Mouse (Mus musculus): Measurements from ENCODE around the gene Dnal4. TPM values are rescaled to one million over a fixed set of nuclear protein-coding genes. Genes with fewer than 3 reads are reported as not detected.
A peak's percentile ranks its signal among the peaks of the same experiment; 100 is the strongest.

Dnal4 gene
- polyA plus RNA-seq, 1 experiment: 15.7 TPM

DNA sequence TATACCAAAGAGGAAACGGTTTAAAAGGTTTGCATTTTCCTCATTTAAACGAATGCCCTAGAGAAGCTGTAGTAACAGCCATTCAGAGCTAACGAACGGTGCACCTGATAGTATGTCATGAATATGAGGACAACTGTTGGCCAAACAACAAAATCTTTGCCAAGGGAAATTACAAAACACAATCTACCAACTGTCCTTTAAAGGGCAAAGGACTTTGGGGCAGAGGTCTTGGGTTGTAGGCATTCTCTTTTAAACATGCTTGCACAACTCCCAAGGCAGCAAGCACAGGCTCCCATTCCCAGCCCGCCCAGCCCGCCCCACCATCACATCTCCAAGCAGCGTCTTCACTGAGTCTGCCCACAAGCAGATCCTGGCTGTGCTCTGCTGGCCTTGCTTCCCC lies 46.1 kb downstream of the Dnal4 start:
- Histone ChIP-seq H3K9ac (ENCODE audit: low read depth, poor library complexity, severe bottlenecking) (no peak overlapping the region), H3K4me3 (ENCODE audit: low read depth, low read length) (no peak overlapping the region), H3K27ac (ENCODE audit: insufficient read depth, low read length) (no peak overlapping the region), H3K4me1 (ENCODE audit: control insufficient read depth, insufficient read depth, low read length) (no peaks in the 10 kb centered on the region), H3K27me3 (ENCODE audit: control insufficient read depth, insufficient read depth, low read length, poor library complexity, severe bottlenecking) (no peaks in the 10 kb centered on the region), H3K36me3 (ENCODE audit: control insufficient read depth, insufficient read depth, low read length, poor library complexity, severe bottlenecking) (no peaks in the 10 kb centered on the region), H3K9me3 (replicated peaks; ENCODE audit: control insufficient read depth, insufficient read depth, low read length, poor library complexity, severe bottlenecking) (no peaks in the 10 kb centered on the region)
- TF ChIP-seq EP300 (IDR thresholded peaks at IDR 0.05; ENCODE audit: insufficient read depth, low read depth, low read length) (no peak), CTCF (IDR thresholded peaks at IDR 0.05; ENCODE audit: low read depth, low read length) (no peak), POLR2A (IDR thresholded peaks at IDR 0.05; ENCODE audit: insufficient read depth, low read length) (no peak)

DNA sequence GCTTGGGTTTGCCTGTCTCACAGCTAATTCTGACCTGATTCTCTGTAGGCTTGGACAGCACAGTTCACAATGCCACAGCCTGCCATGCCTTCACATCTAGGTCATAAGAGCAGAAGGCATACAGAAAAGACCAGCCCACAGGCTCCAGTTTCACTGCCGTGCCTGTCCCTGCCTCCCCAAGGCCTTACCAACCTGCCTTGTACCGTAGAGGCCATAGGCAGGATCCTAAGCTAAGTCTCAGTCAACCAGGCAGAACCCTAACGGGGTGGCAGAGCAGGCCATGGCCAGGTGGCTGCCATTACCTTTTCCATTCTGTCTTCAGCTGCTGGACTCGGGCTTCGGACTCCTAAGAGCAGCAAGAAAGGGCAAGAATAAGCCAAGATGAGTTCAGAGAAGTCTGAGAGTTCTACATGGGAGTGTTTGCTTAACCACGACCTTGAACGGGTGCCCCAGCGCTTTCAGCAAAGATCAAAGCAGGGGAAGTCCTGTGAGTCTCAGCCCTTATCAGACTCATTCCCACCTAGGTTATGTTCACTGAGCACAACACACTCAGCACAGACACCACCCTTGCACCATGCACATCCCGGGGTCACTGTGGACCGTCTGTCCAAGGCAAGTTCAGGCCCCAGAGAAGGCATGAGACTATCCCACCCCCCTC lies 48.8 kb downstream of the Dnal4 start:
- H3K4me1 ChIP-seq (ENCODE audit: control insufficient read depth, insufficient read depth, low read length): no peaks in the 10 kb centered on the region
- no peak overlapping the region for H3K9ac ChIP-seq (ENCODE audit: low read depth, poor library complexity, severe bottlenecking)
- H3K4me3 ChIP-seq (ENCODE audit: low read depth, low read length): no peak overlapping the region
- no peak overlapping the region for H3K27ac ChIP-seq (ENCODE audit: insufficient read depth, low read length)
- TF ChIP-seq CTCF (IDR thresholded peaks at IDR 0.05; ENCODE audit: low read depth, low read length) (no peak), EP300 (IDR thresholded peaks at IDR 0.05; ENCODE audit: insufficient read depth, low read depth, low read length) (no peak), POLR2A (IDR thresholded peaks at IDR 0.05; ENCODE audit: insufficient read depth, low read length) (no peak)
- no peaks in the 10 kb centered on the region for H3K36me3 ChIP-seq (ENCODE audit: control insufficient read depth, insufficient read depth, low read length, poor library complexity, severe bottlenecking)
- no peaks in the 10 kb centered on the region for H3K9me3 ChIP-seq (replicated peaks; ENCODE audit: control insufficient read depth, insufficient read depth, low read length, poor library complexity, severe bottlenecking)
- H3K27me3 ChIP-seq (ENCODE audit: control insufficient read depth, insufficient read depth, low read length, poor library complexity, severe bottlenecking): no peaks in the 10 kb centered on the region

DNA sequence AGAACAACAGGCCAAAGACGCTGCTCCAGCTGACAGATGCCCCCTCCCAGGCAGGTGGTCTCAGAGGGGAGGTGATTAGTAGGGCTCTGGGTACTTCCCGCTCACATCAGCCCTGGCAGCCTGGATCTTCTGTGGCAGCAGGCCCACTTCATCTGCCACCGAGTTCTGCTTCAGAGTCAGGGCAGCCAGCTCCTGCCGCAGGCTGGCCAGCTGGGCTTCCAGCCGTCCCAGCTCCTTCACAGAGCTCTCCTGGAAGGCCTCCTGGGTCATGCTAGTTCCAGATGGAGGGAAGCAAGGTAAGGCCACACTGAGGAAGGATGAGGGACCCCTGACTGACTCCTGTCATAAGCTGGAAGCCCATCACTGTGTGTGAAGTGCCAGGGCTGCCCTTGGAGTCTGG lies 49.3 kb downstream of the Dnal4 start:
- Histone ChIP-seq H3K4me3 (ENCODE audit: low read depth, low read length) (no peak overlapping the region), H3K36me3 (ENCODE audit: control insufficient read depth, insufficient read depth, low read length, poor library complexity, severe bottlenecking) (no peaks in the 10 kb centered on the region), H3K9me3 (replicated peaks; ENCODE audit: control insufficient read depth, insufficient read depth, low read length, poor library complexity, severe bottlenecking) (no peaks in the 10 kb centered on the region), H3K27ac (ENCODE audit: insufficient read depth, low read length) (no peak overlapping the region), H3K4me1 (ENCODE audit: control insufficient read depth, insufficient read depth, low read length) (no peaks in the 10 kb centered on the region), H3K27me3 (ENCODE audit: control insufficient read depth, insufficient read depth, low read length, poor library complexity, severe bottlenecking) (no peaks in the 10 kb centered on the region), H3K9ac (ENCODE audit: low read depth, poor library complexity, severe bottlenecking) (no peak overlapping the region)
- TF ChIP-seq POLR2A (IDR thresholded peaks at IDR 0.05; ENCODE audit: insufficient read depth, low read length) (no peak), EP300 (IDR thresholded peaks at IDR 0.05; ENCODE audit: insufficient read depth, low read depth, low read length) (no peak), CTCF (IDR thresholded peaks at IDR 0.05; ENCODE audit: low read depth, low read length) (no peak)

DNA sequence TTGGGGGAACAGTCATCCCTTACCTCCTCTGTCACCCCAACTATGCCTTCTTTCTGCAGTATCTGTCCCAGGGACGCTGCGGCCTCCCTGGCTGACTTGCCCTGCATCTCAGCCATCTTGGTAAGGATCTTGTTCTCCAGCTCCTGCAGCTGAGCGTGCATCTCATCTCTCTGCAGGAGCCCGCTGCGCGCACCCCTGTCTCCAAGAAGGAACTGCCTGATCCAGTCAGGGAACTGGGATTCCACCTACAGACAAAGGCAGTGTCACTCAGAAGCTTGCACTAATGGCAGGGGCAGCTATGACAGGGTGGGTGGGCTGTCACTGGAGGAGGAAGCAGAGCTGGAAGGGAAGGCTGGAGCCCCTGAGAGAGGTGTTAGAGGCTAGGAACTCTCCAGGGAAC lies 49.8 kb downstream of the Dnal4 start:
- no peaks in the 10 kb centered on the region for H3K27me3 ChIP-seq (ENCODE audit: control insufficient read depth, insufficient read depth, low read length, poor library complexity, severe bottlenecking)
- TF ChIP-seq EP300 (IDR thresholded peaks at IDR 0.05; ENCODE audit: insufficient read depth, low read depth, low read length) (no peak), CTCF (IDR thresholded peaks at IDR 0.05; ENCODE audit: low read depth, low read length) (no peak), POLR2A (IDR thresholded peaks at IDR 0.05; ENCODE audit: insufficient read depth, low read length) (no peak)
- no peak overlapping the region for H3K27ac ChIP-seq (ENCODE audit: insufficient read depth, low read length)
- H3K36me3 ChIP-seq (ENCODE audit: control insufficient read depth, insufficient read depth, low read length, poor library complexity, severe bottlenecking): no peaks in the 10 kb centered on the region
- H3K9me3 ChIP-seq (replicated peaks; ENCODE audit: control insufficient read depth, insufficient read depth, low read length, poor library complexity, severe bottlenecking): no peaks in the 10 kb centered on the region
- H3K4me3 ChIP-seq (ENCODE audit: low read depth, low read length): no peak overlapping the region
- H3K9ac ChIP-seq (ENCODE audit: low read depth, poor library complexity, severe bottlenecking): no peak overlapping the region
- no peaks in the 10 kb centered on the region for H3K4me1 ChIP-seq (ENCODE audit: control insufficient read depth, insufficient read depth, low read length)

DNA sequence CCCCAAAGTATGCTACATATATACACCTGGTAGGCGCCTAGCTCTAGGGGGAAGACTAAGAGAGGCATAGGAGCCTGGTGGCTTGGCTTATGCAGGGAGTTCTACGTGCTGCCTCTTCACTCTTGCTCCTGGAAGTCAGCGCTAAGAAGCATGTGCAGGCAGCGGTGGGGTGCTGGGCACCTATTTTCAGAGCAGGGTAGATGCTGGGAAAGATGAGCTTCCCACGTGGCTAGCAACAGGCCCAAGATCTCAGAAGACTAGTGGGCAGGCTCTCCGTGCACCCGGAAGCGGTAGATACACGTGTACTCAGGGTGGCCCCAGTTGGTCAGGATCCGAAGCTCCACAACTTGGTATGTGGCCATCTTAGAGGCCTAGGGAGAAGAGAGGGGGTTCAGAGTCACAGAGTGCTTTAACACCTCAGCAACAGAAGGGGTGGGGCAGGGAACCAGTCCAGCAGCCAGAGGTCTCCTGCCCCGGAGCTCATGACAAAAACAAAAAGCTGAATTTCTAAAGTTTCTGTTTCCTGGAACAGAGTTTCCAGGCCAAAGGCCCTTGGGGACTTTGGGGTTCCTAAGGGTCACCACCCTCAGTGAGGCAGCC lies 52.4 kb downstream of the Dnal4 start:
- Histone ChIP-seq H3K27me3 (ENCODE audit: control insufficient read depth, insufficient read depth, low read length, poor library complexity, severe bottlenecking) (no peaks in the 10 kb centered on the region), H3K4me1 (ENCODE audit: control insufficient read depth, insufficient read depth, low read length) (no peaks in the 10 kb centered on the region), H3K4me3 (ENCODE audit: low read depth, low read length) (no peak overlapping the region), H3K27ac (ENCODE audit: insufficient read depth, low read length) (no peak overlapping the region), H3K9ac (ENCODE audit: low read depth, poor library complexity, severe bottlenecking) (no peak overlapping the region), H3K36me3 (ENCODE audit: control insufficient read depth, insufficient read depth, low read length, poor library complexity, severe bottlenecking) (no peaks in the 10 kb centered on the region), H3K9me3 (replicated peaks; ENCODE audit: control insufficient read depth, insufficient read depth, low read length, poor library complexity, severe bottlenecking) (no peaks in the 10 kb centered on the region)
- no peak for TF ChIP-seq EP300 (IDR thresholded peaks at IDR 0.05; ENCODE audit: insufficient read depth, low read depth, low read length)

DNA sequence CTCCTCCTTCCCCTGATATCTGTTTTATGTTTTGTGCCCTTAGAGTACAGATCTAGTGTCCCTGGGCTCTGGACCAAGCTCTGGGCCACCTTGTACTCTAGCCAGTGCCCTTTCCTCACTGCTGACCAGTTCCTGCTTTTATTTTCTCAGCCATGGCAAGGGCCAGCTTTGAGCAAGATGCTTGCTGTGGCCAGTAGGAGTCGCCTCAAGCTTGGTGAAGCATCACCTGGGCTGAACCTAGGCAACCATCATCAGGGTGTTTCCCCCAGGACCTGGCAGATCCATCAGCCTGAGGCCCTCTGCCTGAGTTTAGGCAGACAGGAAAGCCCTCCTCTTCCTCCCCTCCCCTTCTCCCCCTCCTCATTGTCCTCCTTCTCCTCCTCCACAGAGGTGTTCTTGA lies 54.2 kb downstream of the Dnal4 start:
- Histone ChIP-seq H3K9ac (ENCODE audit: low read depth, poor library complexity, severe bottlenecking) (no peak overlapping the region), H3K36me3 (ENCODE audit: control insufficient read depth, insufficient read depth, low read length, poor library complexity, severe bottlenecking) (peaks cover 3% of the 10 kb centered on the region; the same call in 1 of the 2 replicates)

More for the DNA sequence above, 54.2 kb downstream of the Dnal4 start:
- Histone ChIP-seq H3K27me3 (ENCODE audit: control insufficient read depth, insufficient read depth, low read length, poor library complexity, severe bottlenecking) (no peaks in the 10 kb centered on the region), H3K4me1 (ENCODE audit: control insufficient read depth, insufficient read depth, low read length) (no peaks in the 10 kb centered on the region), H3K4me3 (ENCODE audit: low read depth, low read length) (no peak overlapping the region), H3K9me3 (replicated peaks; ENCODE audit: control insufficient read depth, insufficient read depth, low read length, poor library complexity, severe bottlenecking) (no peaks in the 10 kb centered on the region), H3K27ac (ENCODE audit: insufficient read depth, low read length) (no peak overlapping the region)
- TF ChIP-seq CTCF (IDR thresholded peaks at IDR 0.05; ENCODE audit: low read depth, low read length) (peak; percentile 74), EP300 (IDR thresholded peaks at IDR 0.05; ENCODE audit: insufficient read depth, low read depth, low read length) (no peak), POLR2A (IDR thresholded peaks at IDR 0.05; ENCODE audit: insufficient read depth, low read length) (no peak)

All from ES-Bruce4 (cell line).